Mouse (Mus musculus) lung, adult 2 months (tissue): ENCODE data around the gene Casd1. TPM values are rescaled to one million over a fixed set of nuclear protein-coding genes. Genes with fewer than 3 reads are reported as not detected.
"Not testable (repeated sequence)": the region's sequence is repeated elsewhere in the genome, so short reads cannot be mapped to it uniquely, and the experiment has no call there.

Experiments
- DNase-seq: peaks from one replicate; pipeline ENCODE4 v3.0.0; 2022
- H3K4me1 ChIP-seq: fragments of 200-500 bp; 2 replicates; pipeline ENCODE4 v1.6.1; 2011; ENCODE audit warnings: low read length; ENCODE audit not compliant: control insufficient read depth, insufficient read depth
- H3K4me3 ChIP-seq: fragments of 200-500 bp; replicated peaks from 2 replicates; pipeline ENCODE3; 2011; ENCODE audit warnings: low read depth, mild to moderate bottlenecking, control low read depth, low read length; ENCODE audit errors: extremely low read depth
- CTCF ChIP-seq: fragments of 200-500 bp; IDR thresholded peaks from 2 replicates; pipeline ENCODE4 v1.5.1; 2011; ENCODE audit warnings: mild to moderate bottlenecking, low read length, control low read depth; ENCODE audit not compliant: insufficient read depth
- POLR2A ChIP-seq: fragments of 200-500 bp; IDR thresholded peaks from 2 replicates; pipeline ENCODE4 v1.6.1; 2011; ENCODE audit warnings: low read depth, mild to moderate bottlenecking, control low read depth, low read length, borderline replicate concordance; ENCODE audit errors: extremely low read depth
- WGBS: fragments of 180-500 bp; shearing (Covaris S2); methylation state at CpG from one replicate; pipeline ENCODE4 v1.1.7; 2018; 5-methylcytosine and 5-hydroxymethylcytosine counted together
- polyA plus RNA-seq: library from polyadenylated mRNA; depleted of rRNA; stranded (reverse); fragments of >200 nt; gene quantifications from 2 replicates; pipeline ENCODE4 v1.2.3, GENCODE M21; 2012

The Casd1 gene
- polyA plus RNA-seq, 1 experiment = 17.6 TPM

DNA sequence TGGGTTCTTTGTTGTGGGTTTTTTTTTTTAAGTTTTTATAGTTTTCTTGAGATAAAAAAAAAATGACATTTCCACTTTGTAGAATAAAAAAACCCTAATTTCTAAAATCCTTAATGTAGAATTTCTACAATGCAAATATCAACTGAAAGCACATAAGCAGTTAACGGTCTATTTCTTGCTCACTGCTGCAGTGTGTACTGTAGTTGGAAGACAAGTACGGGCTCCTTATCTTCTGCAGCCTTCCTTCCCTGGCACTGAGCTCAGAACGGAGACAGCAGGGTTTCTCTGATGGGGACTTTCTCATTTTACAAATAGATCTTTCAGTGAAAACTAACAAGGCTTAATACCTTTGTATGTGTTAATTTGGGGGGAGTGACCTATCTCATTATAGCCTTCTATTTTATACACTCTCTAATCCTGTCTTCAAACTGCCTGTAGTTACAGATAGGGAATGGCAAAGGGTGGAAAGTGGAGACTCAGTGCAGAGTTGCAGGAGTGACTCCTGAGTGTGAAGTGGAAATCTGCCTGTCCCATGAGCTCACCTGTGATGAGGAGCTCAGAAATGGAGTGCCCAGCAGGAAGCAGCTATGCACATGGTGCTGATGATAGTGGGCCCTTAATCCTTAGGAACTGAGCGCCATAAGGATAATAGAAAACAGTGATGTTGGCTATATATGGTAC, 9.7 kb downstream of the Casd1 start:
- no peak overlapping the region for H3K4me3 ChIP-seq
- WGBS = 85% methylated on average over 4 of the region's 4 CpGs
- TF ChIP-seq CTCF = no peak
- no peak for TF ChIP-seq POLR2A

DNA sequence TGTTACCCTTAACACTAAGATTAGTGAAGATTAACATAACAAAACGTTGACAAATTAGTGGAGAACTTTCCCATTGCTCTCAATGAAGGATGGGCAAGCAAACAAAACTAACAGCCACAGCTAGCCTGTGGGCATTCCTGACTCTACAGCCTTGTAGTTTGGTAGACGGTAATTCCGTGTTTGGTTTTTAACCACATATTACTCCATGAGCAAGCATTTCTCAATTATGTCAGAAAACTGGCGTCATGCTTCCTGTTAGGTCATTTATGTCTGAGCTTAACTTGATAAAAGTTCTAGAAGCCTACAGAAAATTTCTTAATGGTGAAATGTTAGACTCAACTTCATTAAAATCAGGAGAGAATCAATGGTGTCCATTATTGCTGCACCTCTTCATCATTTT, 11.2 kb downstream of the Casd1 start:
- no peak overlapping the region for H3K4me3 ChIP-seq
- no peak for TF ChIP-seq POLR2A
- no peak for TF ChIP-seq CTCF
- no peak for DNase-seq
- no peaks in the 10 kb centered on the region for H3K4me1 ChIP-seq
- 83% methylated on average over 4 of the region's 4 CpGs for WGBS

More for the DNA sequence above, 9.7 kb downstream of the Casd1 start:
- no peaks in the 10 kb centered on the region for H3K4me1 ChIP-seq
- no peak for DNase-seq

DNA sequence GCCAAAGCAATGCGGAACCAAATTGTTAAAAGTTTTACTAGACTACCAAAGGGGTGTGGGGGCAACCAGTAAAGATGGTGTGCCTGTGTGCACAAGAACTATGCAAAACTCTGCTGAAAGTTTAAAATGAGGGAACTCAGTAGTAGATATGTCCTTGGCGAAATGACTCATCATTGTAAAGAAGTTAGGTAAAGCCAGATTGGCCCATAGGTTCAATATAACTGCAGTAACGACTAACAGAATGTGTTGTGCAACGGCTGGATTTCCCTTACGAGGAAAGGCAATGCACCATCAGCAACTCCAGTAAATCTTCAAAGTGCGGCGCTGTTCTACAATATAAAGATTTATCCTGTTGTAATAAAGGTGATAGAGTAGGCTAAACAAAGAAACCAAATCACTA, 11.8 kb downstream of the Casd1 start:
- no peak for DNase-seq
- TF ChIP-seq CTCF = no peak
- TF ChIP-seq POLR2A = no peak
- WGBS = 91% methylated on average over 7 of the region's 7 CpGs

DNA sequence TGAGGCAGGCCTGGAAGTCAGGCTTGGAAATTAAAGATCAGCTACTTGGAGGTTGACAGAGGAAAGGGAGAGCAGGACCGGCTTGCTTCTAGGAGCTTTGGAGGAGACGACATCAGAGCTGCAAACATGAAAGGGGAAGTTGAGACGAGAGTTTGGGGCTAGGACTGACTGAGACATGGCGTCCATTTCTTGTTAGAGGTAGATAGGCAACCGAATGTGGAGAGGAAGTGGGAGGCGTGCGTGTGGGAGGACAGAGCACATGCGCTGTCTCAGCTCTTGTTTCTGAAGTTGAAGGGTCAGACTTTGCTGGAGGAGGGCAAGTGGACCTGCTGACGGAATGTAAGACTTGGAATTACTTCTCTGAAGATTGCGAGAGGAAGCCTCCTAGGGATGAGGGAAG, 17.3 kb downstream of the Casd1 start:
- Histone ChIP-seq H3K4me3 (no peak overlapping the region), H3K4me1 (no peaks in the 10 kb centered on the region)
- 75% methylated on average over 10 of the region's 10 CpGs for WGBS

More for the DNA sequence above, 11.8 kb downstream of the Casd1 start:
- Histone ChIP-seq H3K4me3 (no peak overlapping the region), H3K4me1 (no peaks in the 10 kb centered on the region)

DNA sequence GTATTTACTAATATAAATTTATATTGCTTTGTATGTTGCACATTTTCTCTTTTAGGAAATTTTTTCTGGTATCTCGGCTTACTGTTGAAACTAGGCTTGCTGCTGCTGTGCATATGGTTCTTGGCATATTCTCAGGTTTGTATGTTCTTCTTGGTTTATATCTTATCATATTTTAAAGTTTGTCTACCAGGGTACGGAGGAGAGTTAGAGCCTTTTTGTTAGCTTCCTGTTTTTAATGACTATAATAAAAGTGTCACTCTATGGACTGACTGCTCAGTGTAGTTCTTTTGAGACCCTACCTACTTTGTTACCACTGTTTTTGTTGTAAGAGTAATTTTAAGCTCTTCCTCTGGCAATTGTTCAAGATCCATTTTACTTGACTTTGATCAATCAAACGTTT, 30.8 kb downstream of the Casd1 start:
- TF ChIP-seq CTCF = no peak
- TF ChIP-seq POLR2A = no peak
- no peak for DNase-seq
- H3K4me1 ChIP-seq = no peaks in the 10 kb centered on the region
- 66% methylated on average over 3 of the region's 3 CpGs for WGBS
- H3K4me3 ChIP-seq = no peak overlapping the region

More for the DNA sequence above, 17.3 kb downstream of the Casd1 start:
- TF ChIP-seq CTCF = no peak
- no peak for DNase-seq

DNA sequence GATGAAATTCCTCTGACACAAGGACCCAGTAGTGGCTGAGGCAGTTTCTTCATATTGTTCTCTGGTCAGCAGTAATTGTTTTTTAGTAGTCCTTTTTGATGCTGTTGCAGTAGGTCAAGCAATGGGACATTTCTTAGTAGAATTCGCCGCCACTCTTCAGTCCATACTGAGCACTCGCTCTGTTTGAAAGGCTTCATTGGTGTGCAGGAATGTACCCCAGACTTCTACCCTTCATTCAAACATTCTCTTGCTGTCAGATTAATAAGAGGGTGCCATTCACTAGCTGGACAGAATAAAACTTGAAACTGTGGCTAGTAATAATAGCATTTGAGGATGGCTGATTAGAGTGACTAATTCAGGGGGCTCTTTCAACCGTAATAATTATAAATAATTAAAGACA, 32.5 kb downstream of the Casd1 start:
- WGBS = 98% methylated on average over 4 of the region's 4 CpGs
- H3K4me3 ChIP-seq = no peak overlapping the region
- TF ChIP-seq CTCF (no peak), POLR2A (no peak)
- H3K4me1 ChIP-seq = no peaks in the 10 kb centered on the region
- DNase-seq = no peak

DNA sequence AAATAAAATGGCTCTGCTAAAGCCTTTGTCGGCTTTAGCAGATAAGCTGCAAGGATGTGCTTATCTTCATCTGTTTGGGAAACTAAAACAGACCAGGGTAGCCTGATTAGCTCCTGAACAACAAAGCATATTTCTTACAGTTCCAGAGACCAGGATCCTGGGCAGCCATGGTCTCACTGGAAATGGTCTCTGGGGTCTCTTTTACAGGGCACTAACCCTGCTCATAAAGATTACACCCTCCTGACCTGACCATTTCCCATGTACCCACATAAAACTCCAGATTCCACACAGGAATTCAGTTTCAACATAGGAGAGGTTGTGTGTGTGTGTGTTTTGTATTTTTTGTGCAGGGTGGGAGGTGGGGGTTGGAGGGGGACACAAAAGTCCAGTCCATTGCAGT, 34.2 kb downstream of the Casd1 start:
- TF ChIP-seq CTCF = no peak
- no peak for TF ChIP-seq POLR2A
- 46% methylated on average over 1 of the region's 1 CpGs for WGBS
- DNase-seq = no peak
- Histone ChIP-seq H3K4me3 (no peak overlapping the region), H3K4me1 (no peaks in the 10 kb centered on the region)

DNA sequence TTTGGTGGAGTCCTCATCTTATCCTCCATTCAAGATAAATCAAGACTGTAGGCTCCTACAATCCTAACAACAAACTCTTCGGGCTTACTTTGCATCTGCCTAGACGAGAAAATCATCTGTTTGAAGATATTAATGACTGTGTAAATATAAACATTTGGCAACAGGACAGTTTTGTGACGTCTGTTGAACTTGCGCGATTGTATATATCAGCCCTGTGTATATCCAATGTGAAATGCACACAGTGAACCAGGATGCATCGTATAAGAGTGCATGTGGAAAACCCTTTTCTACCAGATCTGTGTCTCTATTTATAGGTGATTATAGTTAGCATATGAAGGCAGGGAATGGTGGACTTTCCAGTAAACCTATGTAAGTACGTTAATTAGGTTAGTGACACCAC, 41.4 kb downstream of the Casd1 start:
- no peak for DNase-seq
- H3K4me1 ChIP-seq = no peaks in the 10 kb centered on the region
- 71% methylated on average over 7 of the region's 7 CpGs for WGBS
- TF ChIP-seq POLR2A (no peak), CTCF (no peak)
- H3K4me3 ChIP-seq = no peak overlapping the region

DNA sequence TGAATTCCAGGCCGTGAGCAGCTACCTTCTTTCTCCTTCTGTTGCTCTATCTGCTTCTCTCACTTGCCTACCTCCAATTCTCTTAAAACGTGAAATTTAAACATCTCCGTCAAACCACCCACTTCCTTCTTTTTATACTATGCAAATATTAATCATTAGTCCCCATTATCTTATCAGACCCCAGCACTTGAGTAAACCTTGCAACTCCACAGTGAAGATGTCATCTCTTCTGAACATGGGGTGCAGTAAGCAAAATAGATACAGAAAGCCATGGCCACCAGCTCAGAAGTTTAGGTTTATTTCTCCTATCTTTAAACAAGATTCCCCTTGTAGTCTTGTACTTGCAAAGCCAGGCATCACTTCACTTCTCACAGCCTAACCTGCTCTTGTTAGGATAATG, 46.7 kb downstream of the Casd1 start:
- Histone ChIP-seq H3K4me3 (no peak overlapping the region), H3K4me1 (no peaks in the 10 kb centered on the region)
- WGBS = 54% methylated on average over 3 of the region's 3 CpGs
- TF ChIP-seq POLR2A (no peak), CTCF (no peak)
- no peak for DNase-seq

DNA sequence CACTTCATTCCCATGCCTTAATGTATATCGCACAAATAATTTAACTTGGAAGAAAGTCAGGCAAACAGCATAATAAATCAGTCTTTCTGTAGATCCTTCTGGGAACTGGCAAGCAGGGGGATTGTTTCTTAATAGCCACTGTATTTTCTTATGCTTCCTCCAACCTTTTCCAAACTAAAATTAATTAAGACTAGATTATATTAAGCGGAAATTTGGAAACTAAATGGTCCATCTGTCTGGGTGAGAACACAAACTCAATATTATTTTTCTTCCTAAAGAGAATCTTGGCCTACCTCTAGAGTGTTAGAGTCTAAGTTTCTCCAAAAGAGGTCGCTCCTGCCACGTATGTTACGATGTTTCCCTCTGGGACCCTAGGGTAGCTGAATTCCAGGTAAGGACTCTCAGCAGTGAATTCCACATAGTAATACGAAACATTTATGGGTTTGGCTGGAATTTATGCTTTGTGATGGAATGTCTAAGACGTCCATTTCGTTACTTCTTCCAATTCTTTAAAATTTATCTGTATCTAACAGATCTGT, 52.0 kb downstream of the Casd1 start:
- WGBS = 86% methylated on average over 8 of the region's 8 CpGs
- no peak for DNase-seq
- H3K4me1 ChIP-seq = no peaks in the 10 kb centered on the region
- H3K4me3 ChIP-seq = no peak overlapping the region
- no peak for TF ChIP-seq CTCF
- TF ChIP-seq POLR2A = no peak

DNA sequence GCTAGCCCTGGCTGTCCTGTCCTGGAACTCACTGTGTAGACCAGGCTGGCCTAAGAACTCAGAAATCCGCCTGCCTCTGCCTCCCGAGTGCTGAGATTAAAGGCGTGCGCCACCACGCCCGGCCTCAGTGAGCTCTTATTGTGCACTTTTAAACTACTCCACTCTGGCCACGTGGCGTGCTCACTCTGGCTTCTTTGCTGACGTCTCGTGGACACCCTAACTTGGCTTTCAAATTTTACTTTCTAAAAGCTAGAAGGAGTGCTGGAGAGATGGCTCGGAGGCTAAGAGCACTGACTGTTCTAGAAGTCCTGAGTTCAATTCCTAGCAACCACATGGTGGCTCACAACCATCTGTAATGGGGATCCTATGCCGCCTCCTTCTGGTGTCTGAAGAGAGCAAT, 53.1 kb downstream of the Casd1 start:
- H3K4me1 ChIP-seq, H3K4me3 ChIP-seq, DNase-seq: not testable (repeated sequence)
- 96% methylated on average over 12 of the region's 12 CpGs for WGBS
